Mouse (Mus musculus): ENCODE measurements around the gene Lag3.
A peak's percentile ranks its signal among the peaks of the same experiment; 100 is the strongest.

Gene Lag3

GRCm38 (mm10) chr6:124858561-124859318 is 52.8 kb downstream of the Lag3 start:
- DNase-seq (ENCODE audit: low spot score), result no peak

- no peak for DNase-seq (ENCODE audit: low spot score)
Measured at GRCm38 (mm10) chr6:124857840-124858530, 53.5 kb downstream of the Lag3 start.

DNA sequence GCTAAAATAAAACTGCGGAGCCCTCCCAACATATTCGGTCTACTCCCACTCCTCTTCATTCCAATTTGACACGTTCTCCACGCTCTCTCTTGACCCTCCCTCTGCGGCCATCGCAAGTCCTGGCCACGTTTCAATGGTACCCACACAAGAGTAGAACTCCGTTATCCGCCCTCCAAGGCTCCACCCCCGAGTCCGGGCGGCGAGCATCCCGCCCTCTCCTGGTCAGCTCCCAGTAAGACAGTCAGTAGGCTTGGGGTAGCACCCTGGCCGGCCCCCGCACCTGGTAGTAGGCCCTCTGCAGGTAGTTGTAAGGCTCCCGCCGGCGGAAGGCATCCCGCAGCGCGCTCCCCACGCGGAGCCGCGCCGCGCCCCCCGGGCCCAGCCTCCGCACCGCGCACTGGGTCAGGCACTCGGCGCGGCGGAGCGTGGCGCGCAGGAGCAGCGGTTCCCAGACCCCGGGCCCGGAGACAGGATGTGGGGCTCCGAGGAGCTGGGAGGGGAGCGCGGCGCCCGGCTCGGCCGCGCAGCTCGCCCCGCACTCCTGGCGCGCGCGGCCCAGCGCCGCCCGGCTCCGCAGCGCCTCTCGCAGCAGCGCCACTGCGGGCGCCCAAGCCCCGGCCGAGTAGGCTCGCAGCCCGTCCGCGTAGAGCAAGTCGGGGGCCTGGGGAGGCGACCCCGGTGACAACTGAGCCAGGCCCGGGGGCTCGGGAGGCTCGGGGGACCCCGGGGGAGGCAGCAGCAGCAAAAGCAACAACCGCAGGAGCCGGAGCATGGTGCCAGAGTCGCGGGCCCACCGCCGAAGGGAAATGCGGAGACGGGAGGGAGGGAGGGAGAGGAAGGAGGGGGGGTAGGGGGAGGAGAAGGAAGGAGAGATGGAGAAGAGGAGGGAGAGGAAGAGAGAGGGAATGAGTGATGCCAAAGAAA is 54.3 kb downstream of the Lag3 start, which contains the start of gene P3h3:
Gene P3h3 (minus strand): TSS at position 837 of the 924 bp plus-strand sequence.
- DNase-seq (ENCODE audit: low spot score), result peak; percentile 85

GRCm38 (mm10) chr6:124856321-124856720 is 55.2 kb downstream of the Lag3 start:
- peak; percentile 68 for DNase-seq (ENCODE audit: low spot score)

GRCm38 (mm10) chr6:124854647-124855046 is 56.9 kb downstream of the Lag3 start:
- no peak for DNase-seq (ENCODE audit: low spot score)

Measured in yolk sac, embryonic 10.5 days (tissue).